Mouse (Mus musculus): Measurements from ENCODE around the gene Ccdc85b. TPM values are rescaled to one million over a fixed set of nuclear protein-coding genes. Genes with fewer than 3 reads are reported as not detected.
A peak's percentile ranks its signal among the peaks of the same experiment; 100 is the strongest.

Gene Ccdc85b
- polyA plus RNA-seq (2012; fragmentation: generic; extraction: Trizol): 30.5 TPM
- long read RNA-seq, experiment 1, full-length matches to known transcripts: 77 of 78 reads
- long read RNA-seq, experiment 1, partial matches to known transcripts: 0 of 78 reads
- long read RNA-seq, experiment 1, other reads (novel, unspliced or antisense): 1 of 78 reads
- long read RNA-seq, experiment 2, full-length matches to known transcripts: 10 of 11 reads
- long read RNA-seq, experiment 2, partial matches to known transcripts: 0 of 11 reads
- long read RNA-seq, experiment 2, other reads (novel, unspliced or antisense): 1 of 11 reads

DNA sequence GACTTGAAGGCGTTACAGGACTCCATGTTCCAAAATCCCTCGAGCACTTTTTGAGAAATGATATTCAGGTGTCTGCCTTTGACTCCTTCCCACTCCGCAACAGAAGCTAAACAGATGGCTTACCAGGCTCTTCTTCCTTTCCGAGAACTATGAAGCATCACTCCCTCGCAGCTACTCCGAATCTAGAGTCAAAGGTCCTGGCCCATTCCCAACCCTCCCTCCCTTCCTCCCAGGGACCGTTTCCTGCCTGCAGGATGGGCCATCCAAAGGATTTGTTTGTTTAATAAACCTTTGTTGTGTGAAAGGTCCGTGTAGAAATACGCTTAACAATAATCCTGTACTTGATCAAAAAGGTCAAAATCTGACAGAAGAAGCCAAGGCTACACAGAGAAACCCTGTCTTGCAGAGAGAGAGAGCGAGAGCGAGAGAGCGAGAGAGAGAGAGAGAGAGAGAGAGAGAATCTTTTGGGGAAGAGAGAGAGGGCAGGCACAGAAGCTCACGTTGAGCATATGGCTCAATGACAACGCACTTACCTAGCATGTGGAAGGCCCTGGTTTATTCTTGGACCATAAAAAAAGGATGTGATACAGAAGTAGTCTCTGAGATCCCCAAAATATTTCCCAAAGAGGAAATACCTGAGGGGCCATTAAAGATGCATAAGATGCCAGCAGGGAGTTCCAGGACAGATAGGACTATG lies at the start of gene Ccdc85b:
Gene Ccdc85b, minus strand, starts transcription at position 149 of the 697 bp plus-strand sequence.
- Histone ChIP-seq H3ac (ENCODE audit: control insufficient read depth, insufficient read length, low read depth) (peak within 1 kb of the TSS; percentile 87), H3K36me3 (ENCODE audit: control insufficient read depth, insufficient read depth) (peaks cover 51% of the 10 kb centered on the region), H3K4me3 (ENCODE audit: insufficient read depth, poor library complexity, severe bottlenecking) (peak within 1 kb of the TSS; percentile 38), H3K79me2 (ENCODE audit: control insufficient read depth, insufficient read depth) (peaks cover 63% of the 10 kb centered on the region), H3K79me3 (ENCODE audit: low read depth) (peaks cover 31% of the 10 kb centered on the region), H3K27me3 (ENCODE audit: control insufficient read depth, insufficient read depth, insufficient read length) (no peaks in the 10 kb centered on the region)
- TF ChIP-seq MAX (IDR thresholded peaks at IDR 0.05) (no peak), USF1 (IDR thresholded peaks at IDR 0.05; ENCODE audit: low read depth) (no peak), MYOD1 (IDR thresholded peaks at IDR 0.05; ENCODE audit: control insufficient read depth, insufficient read length, low read depth) (no peak), CEBPB (IDR thresholded peaks at IDR 0.05; ENCODE audit: low read depth) (no peak), FOSL1 (IDR thresholded peaks at IDR 0.05; ENCODE audit: insufficient read depth, low read length, poor library complexity, severe bottlenecking) (no peak), MYOG (IDR thresholded peaks at IDR 0.05; ENCODE audit: control insufficient read depth, extremely low read depth, insufficient read length) (no peak), CTCF (IDR thresholded peaks at IDR 0.05; ENCODE audit: control insufficient read depth, insufficient read depth, insufficient read length) (no peak)

- Histone ChIP-seq H3K27me3 (ENCODE audit: control insufficient read depth, insufficient read depth, insufficient read length) (no peaks in the 10 kb centered on the region), H3K79me3 (ENCODE audit: low read depth) (no peaks in the 10 kb centered on the region), H3K4me3 (ENCODE audit: insufficient read depth, poor library complexity, severe bottlenecking) (no peak within 1 kb of the TSS), H3K36me3 (ENCODE audit: control insufficient read depth, insufficient read depth) (no peaks in the 10 kb centered on the region), H3K79me2 (ENCODE audit: control insufficient read depth, insufficient read depth) (no peaks in the 10 kb centered on the region), H3ac (ENCODE audit: control insufficient read depth, insufficient read length, low read depth) (no peak within 1 kb of the TSS)
- TF ChIP-seq MAX (IDR thresholded peaks at IDR 0.05): no peak
- no peak for TF ChIP-seq CEBPB (IDR thresholded peaks at IDR 0.05; ENCODE audit: low read depth)
- no peak for TF ChIP-seq MYOG (IDR thresholded peaks at IDR 0.05; ENCODE audit: control insufficient read depth, extremely low read depth, insufficient read length)
- TF ChIP-seq MYOD1 (IDR thresholded peaks at IDR 0.05; ENCODE audit: control insufficient read depth, insufficient read length, low read depth): no peak
- TF ChIP-seq CTCF (IDR thresholded peaks at IDR 0.05; ENCODE audit: control insufficient read depth, insufficient read depth, insufficient read length): no peak
- TF ChIP-seq USF1 (IDR thresholded peaks at IDR 0.05; ENCODE audit: low read depth): no peak
- TF ChIP-seq FOSL1 (IDR thresholded peaks at IDR 0.05; ENCODE audit: insufficient read depth, low read length, poor library complexity, severe bottlenecking): no peak
Observed at GRCm38 (mm10) chr19:5503687-5504086, 46.0 kb upstream of the Ccdc85b start, which contains the start of gene 1700020D05Rik. TSS of gene 1700020D05Rik (minus strand) at chr19:5503787.

GRCm38 (mm10) chr19:5500330-5500875 lies 42.7 kb upstream of the Ccdc85b start:
- Histone ChIP-seq H3K79me2 (ENCODE audit: control insufficient read depth, insufficient read depth) (no peaks in the 10 kb centered on the region), H3K27me3 (ENCODE audit: control insufficient read depth, insufficient read depth, insufficient read length) (no peaks in the 10 kb centered on the region), H3K36me3 (ENCODE audit: control insufficient read depth, insufficient read depth) (peaks cover 9% of the 10 kb centered on the region), H3ac (ENCODE audit: control insufficient read depth, insufficient read length, low read depth) (no peak overlapping the region), H3K4me3 (ENCODE audit: insufficient read depth, poor library complexity, severe bottlenecking) (no peak overlapping the region), H3K79me3 (ENCODE audit: low read depth) (no peaks in the 10 kb centered on the region)
- TF ChIP-seq MAX (IDR thresholded peaks at IDR 0.05): no peak
- no peak for TF ChIP-seq MYOG (IDR thresholded peaks at IDR 0.05; ENCODE audit: control insufficient read depth, extremely low read depth, insufficient read length)
- no peak for TF ChIP-seq CTCF (IDR thresholded peaks at IDR 0.05; ENCODE audit: control insufficient read depth, insufficient read depth, insufficient read length)
- no peak for TF ChIP-seq CEBPB (IDR thresholded peaks at IDR 0.05; ENCODE audit: low read depth)

GRCm38 (mm10) chr19:5496052-5496370 lies 38.3 kb upstream of the Ccdc85b start:
- Histone ChIP-seq H3ac (ENCODE audit: control insufficient read depth, insufficient read length, low read depth) (no peak overlapping the region), H3K79me3 (ENCODE audit: low read depth) (peaks cover 33% of the 10 kb centered on the region), H3K27me3 (ENCODE audit: control insufficient read depth, insufficient read depth, insufficient read length) (no peaks in the 10 kb centered on the region), H3K4me3 (ENCODE audit: insufficient read depth, poor library complexity, severe bottlenecking) (no peak overlapping the region), H3K79me2 (ENCODE audit: control insufficient read depth, insufficient read depth) (peaks cover 38% of the 10 kb centered on the region), H3K36me3 (ENCODE audit: control insufficient read depth, insufficient read depth) (peaks cover 49% of the 10 kb centered on the region)
- TF ChIP-seq FOSL1 (IDR thresholded peaks at IDR 0.05; ENCODE audit: insufficient read depth, low read length, poor library complexity, severe bottlenecking): no peak

DNA sequence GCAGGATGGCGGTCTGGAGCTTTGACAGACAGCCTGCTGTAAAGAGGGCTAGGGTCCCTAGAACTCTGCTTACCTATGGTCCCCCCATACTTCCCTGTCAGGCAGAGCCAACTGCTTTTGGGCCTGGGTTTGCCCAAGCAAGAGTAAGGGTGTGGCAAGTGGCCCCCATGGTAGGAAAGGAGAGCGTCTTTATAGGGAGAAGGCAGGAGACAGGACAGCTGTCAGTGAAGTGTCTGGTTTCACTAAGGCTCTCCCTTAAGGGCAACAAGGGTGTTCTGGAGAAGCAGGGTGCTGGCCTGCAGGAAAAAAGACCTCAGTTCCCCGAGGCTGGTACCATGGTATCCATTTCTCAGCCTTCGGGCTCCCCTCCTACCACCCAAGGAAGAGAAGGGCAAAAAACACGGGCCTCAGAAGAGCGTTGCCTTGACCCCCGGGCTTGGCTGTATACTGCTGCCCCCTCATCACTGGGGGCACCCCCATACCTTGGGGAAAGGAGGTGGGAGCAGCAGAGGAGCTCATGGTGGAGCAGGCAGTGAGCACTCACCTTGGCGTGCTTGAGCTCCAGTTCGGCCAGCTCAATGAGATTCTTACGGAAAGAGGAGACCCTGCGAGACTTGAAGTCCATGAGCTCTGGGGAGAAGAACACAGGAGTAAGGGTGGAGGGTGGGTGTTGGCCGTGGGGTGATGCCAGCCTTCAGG lies 37.8 kb upstream of the Ccdc85b start:
- H3K79me3 ChIP-seq (ENCODE audit: low read depth): peaks cover 38% of the 10 kb centered on the region
- H3K79me2 ChIP-seq (ENCODE audit: control insufficient read depth, insufficient read depth): peaks cover 43% of the 10 kb centered on the region
- peaks cover 49% of the 10 kb centered on the region for H3K36me3 ChIP-seq (ENCODE audit: control insufficient read depth, insufficient read depth)
- no peak overlapping the region for H3ac ChIP-seq (ENCODE audit: control insufficient read depth, insufficient read length, low read depth)
- TF ChIP-seq MYOD1 (IDR thresholded peaks at IDR 0.05; ENCODE audit: control insufficient read depth, insufficient read length, low read depth): no peak
- no peak for TF ChIP-seq MAX (IDR thresholded peaks at IDR 0.05)
- TF ChIP-seq CEBPB (IDR thresholded peaks at IDR 0.05; ENCODE audit: low read depth): no peak
- TF ChIP-seq USF1 (IDR thresholded peaks at IDR 0.05; ENCODE audit: low read depth): no peak
- no peak for TF ChIP-seq FOSL1 (IDR thresholded peaks at IDR 0.05; ENCODE audit: insufficient read depth, low read length, poor library complexity, severe bottlenecking)
- no peak for TF ChIP-seq MYOG (IDR thresholded peaks at IDR 0.05; ENCODE audit: control insufficient read depth, extremely low read depth, insufficient read length)
- no peak for TF ChIP-seq CTCF (IDR thresholded peaks at IDR 0.05; ENCODE audit: control insufficient read depth, insufficient read depth, insufficient read length)
- H3K27me3 ChIP-seq (ENCODE audit: control insufficient read depth, insufficient read depth, insufficient read length): no peaks in the 10 kb centered on the region
- no peak overlapping the region for H3K4me3 ChIP-seq (ENCODE audit: insufficient read depth, poor library complexity, severe bottlenecking)

All from C2C12 (cell line).